Mouse (Mus musculus) embryonic fibroblast, embryonic 13.5 days (primary cell): ENCODE measurements around the gene Wnt9b.

ENCODE experiments used
- CTCF ChIP-seq: IDR thresholded peaks from 2 replicates; pipeline ENCODE4 v1.5.1; 2011; ENCODE audit warnings: mild to moderate bottlenecking, control low read depth, low read length, moderate library complexity, borderline replicate concordance; ENCODE audit not compliant: insufficient read depth
- POLR2A ChIP-seq: IDR thresholded peaks from 2 replicates; pipeline ENCODE4 v1.6.1; 2011; ENCODE audit warnings: low read depth, mild to moderate bottlenecking, control low read depth, low read length, moderate library complexity

DNA sequence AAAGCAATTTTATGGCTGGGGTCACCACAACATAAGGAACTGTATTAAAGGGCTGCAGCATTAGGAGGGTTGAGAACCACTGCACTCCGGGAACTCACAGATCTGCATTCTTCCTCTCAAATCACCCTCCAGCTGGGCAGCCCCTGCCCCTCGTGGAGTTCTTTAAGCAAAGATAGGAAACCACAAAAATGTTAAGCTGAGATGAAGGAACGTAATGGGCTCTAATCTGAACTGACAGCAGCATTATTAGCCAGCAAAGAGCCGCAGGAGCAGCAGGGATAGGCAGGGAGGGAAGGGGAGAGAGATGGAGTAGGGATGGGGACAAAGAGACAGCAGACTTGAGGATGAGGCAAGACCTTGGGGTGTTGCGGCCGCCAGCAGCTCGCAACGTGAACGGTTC is 32.6 kb downstream of the Wnt9b start:
- TF ChIP-seq POLR2A (no peak), CTCF (no peak)
